Mouse (Mus musculus) right cerebral cortex, postnatal 4 days (tissue): ENCODE results near the gene Mtus2.
A peak's percentile ranks its signal among the peaks of the same experiment; 100 is the strongest.

Experiments
- DNase-seq: peaks from one replicate; pipeline ENCODE4 v3.0.0-alpha.2; 2022

Gene Mtus2

GRCm38 (mm10) chr5:147959088-147959487 is 2.0 kb downstream of the Mtus2 start:
- no peak for DNase-seq

GRCm38 (mm10) chr5:147960793-147961192 is 3.7 kb downstream of the Mtus2 start:
- no peak for DNase-seq

- no peak for DNase-seq
These were observed 6.9 kb downstream of the Mtus2 start for GRCm38 (mm10) chr5:147963820-147964580.

- DNase-seq: no peak
These were observed 7.7 kb downstream of the Mtus2 start for GRCm38 (mm10) chr5:147964776-147965175.

- DNase-seq: no peak
These were observed 9.5 kb downstream of the Mtus2 start for GRCm38 (mm10) chr5:147966646-147967045.

GRCm38 (mm10) chr5:147969566-147969965 is 12.4 kb downstream of the Mtus2 start:
- no peak for DNase-seq

- no peak for DNase-seq
These were observed 18.9 kb downstream of the Mtus2 start for GRCm38 (mm10) chr5:147976001-147976400.

- no peak for DNase-seq
These were observed 23.5 kb downstream of the Mtus2 start for GRCm38 (mm10) chr5:147980606-147981005.

GRCm38 (mm10) chr5:147990289-147990688 is 33.2 kb downstream of the Mtus2 start:
- no peak for DNase-seq

GRCm38 (mm10) chr5:147990775-147991174 is 33.7 kb downstream of the Mtus2 start:
- peak; percentile 10 for DNase-seq

- no peak for DNase-seq
These were observed 35.7 kb downstream of the Mtus2 start for GRCm38 (mm10) chr5:147992581-147993378.

- DNase-seq: no peak
These were observed 48.1 kb downstream of the Mtus2 start for GRCm38 (mm10) chr5:148005263-148005662.

- no peak for DNase-seq
These were observed 55.0 kb downstream of the Mtus2 start for GRCm38 (mm10) chr5:148012156-148012555.

- no peak for DNase-seq
These were observed 57.2 kb downstream of the Mtus2 start for GRCm38 (mm10) chr5:148014133-148014854.

GRCm38 (mm10) chr5:148015383-148015782 is 58.3 kb downstream of the Mtus2 start:
- DNase-seq: no peak

GRCm38 (mm10) chr5:148017371-148017770 is 60.3 kb downstream of the Mtus2 start:
- no peak for DNase-seq

GRCm38 (mm10) chr5:148022784-148023183 is 65.7 kb downstream of the Mtus2 start:
- DNase-seq: no peak

GRCm38 (mm10) chr5:148026401-148027349 is 69.6 kb downstream of the Mtus2 start:
- peak; percentile 22 for DNase-seq

- no peak for DNase-seq
These were observed 70.9 kb downstream of the Mtus2 start for GRCm38 (mm10) chr5:148027985-148028384.

GRCm38 (mm10) chr5:148041661-148042060 is 84.5 kb downstream of the Mtus2 start:
- DNase-seq: no peak

GRCm38 (mm10) chr5:148048200-148048599 is 91.1 kb downstream of the Mtus2 start:
- no peak for DNase-seq

- no peak for DNase-seq
These were observed 92.2 kb downstream of the Mtus2 start for GRCm38 (mm10) chr5:148049304-148049703.
